Mouse (Mus musculus) limb, embryonic 10.5 days (tissue): ENCODE data around the gene Aacs. TPM values are rescaled to one million over a fixed set of nuclear protein-coding genes. Genes with fewer than 3 reads are reported as not detected.
"Not testable (repeated sequence)": the region's sequence is repeated elsewhere in the genome, so short reads cannot be mapped to it uniquely, and the experiment has no call there.

Experiments
- DNase-seq: peaks from one replicate; pipeline ENCODE4 v3.0.0-alpha.2; 2017; ENCODE audit warnings: low spot score
- H3K27ac ChIP-seq: fragments of 300-500 bp; sonication (generic); 2 replicates; pipeline ENCODE4 v1.5.1; 2016; ENCODE audit warnings: mild to moderate bottlenecking
- H3K27me3 ChIP-seq: fragments of 300-500 bp; sonication (generic); 2 replicates; pipeline ENCODE4 v1.6.1; 2016; ENCODE audit warnings: low read depth, mild to moderate bottlenecking; ENCODE audit not compliant: poor library complexity, severe bottlenecking
- H3K36me3 ChIP-seq: fragments of 300-500 bp; sonication (generic); 2 replicates; pipeline ENCODE4 v1.6.1; 2016; ENCODE audit warnings: mild to moderate bottlenecking, moderate library complexity
- H3K4me1 ChIP-seq: fragments of 300-500 bp; sonication (generic); 2 replicates; pipeline ENCODE4 v1.6.1; 2016
- H3K4me3 ChIP-seq: fragments of 300-500 bp; sonication (generic); 2 replicates; pipeline ENCODE4 v1.5.1; 2016; ENCODE audit warnings: mild to moderate bottlenecking, moderate library complexity
- H3K9me3 ChIP-seq: fragments of 300-500 bp; sonication (generic); replicated peaks from 2 replicates; pipeline ENCODE4 v1.6.1; 2016; ENCODE audit warnings: mild to moderate bottlenecking
- WGBS: fragments of 180-500 bp; shearing (Covaris S2); methylation state at CpG from one replicate; pipeline ENCODE4 v1.1.7; 2016; 5-methylcytosine and 5-hydroxymethylcytosine counted together
- polyA plus RNA-seq: library from polyadenylated mRNA; unstranded; fragments of >200 nt; fragmentation: Nextera tagmentation; extraction: Ambion mirVana; gene quantifications from 2 replicates; pipeline ENCODE4 v1.2.1, GENCODE M21; 2016

The Aacs gene
- polyA plus RNA-seq, 1 experiment from 2014 or later: 57.9 TPM

DNA sequence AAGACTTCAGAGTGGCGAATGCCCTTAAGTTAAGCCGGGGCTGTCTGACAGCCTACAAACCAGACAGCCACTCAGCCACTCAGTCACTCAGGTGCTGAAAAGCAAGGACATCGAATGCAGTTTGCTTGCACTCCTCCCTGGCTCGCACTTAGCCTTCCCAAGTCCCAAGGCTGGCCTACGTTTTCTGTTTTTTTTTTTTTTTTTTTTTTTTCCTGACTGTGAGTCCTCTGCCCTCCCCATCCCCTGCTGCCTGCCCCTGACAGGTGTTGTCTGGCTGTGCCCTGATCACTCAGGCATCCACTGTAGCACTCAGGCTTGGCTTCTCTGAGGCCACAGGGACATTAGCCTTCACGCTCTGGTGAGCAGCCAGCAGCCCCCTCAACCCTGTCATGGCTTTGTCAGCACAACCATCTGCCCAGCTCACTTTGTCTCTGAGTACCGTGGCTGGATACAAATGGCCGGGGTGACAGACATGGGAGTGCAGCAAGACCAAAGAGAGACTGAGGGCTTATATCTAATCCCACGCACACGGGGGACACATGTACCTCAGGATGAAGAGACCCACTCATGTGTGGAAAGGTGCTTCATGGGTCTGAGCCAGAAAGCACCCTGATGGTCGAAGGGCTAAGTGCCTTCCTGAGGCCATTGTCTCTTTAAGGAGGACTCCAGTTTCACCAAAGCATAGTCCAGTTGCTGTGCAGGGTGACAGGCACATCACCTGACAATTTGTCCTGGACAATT lies 11.9 kb downstream of the Aacs start:
- H3K36me3 ChIP-seq: peaks cover 82% of the 10 kb centered on the region
- DNase-seq: no peak
- H3K4me1 ChIP-seq: no peaks in the 10 kb centered on the region
- H3K27me3 ChIP-seq: no peaks in the 10 kb centered on the region
- H3K27ac ChIP-seq: no peak overlapping the region
- WGBS: 84% methylated on average over 11 of the region's 11 CpGs
- H3K9me3 ChIP-seq: no peaks in the 10 kb centered on the region
- H3K4me3 ChIP-seq: no peak overlapping the region

- H3K27me3 ChIP-seq: no peaks in the 10 kb centered on the region
- H3K36me3 ChIP-seq: peaks cover 82% of the 10 kb centered on the region
- WGBS: 80% methylated on average over 4 of the region's 4 CpGs
- DNase-seq: no peak
- H3K9me3 ChIP-seq: no peaks in the 10 kb centered on the region
- no peak overlapping the region for H3K27ac ChIP-seq
- H3K4me1 ChIP-seq: no peaks in the 10 kb centered on the region
- H3K4me3 ChIP-seq: no peak overlapping the region
These were observed 12.5 kb downstream of the Aacs start for GRCm38 (mm10) chr5:125488116-125488455.

DNA sequence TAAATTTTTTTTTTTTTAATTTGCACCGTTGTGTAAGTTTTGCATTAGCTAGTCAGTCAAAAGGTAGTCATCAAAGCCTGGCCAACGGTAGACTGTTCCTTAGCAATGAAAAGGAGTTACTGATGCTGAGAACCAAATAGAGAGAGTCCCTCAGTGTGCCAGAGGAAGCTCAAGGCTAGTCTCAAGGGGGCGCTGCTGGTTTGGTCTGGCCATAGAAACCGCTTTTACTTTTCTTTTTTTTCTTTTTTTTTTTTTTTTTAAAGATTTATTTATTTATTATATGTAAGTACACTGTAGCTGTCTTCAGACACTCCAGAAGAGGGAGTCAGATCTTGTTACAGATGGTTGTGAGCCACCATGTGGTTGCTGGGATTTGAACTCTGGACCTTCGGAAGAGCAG lies 13.3 kb downstream of the Aacs start:
- not testable (repeated sequence) for H3K27ac ChIP-seq, H3K27me3 ChIP-seq, H3K9me3 ChIP-seq, H3K4me3 ChIP-seq, DNase-seq, H3K4me1 ChIP-seq
- 92% methylated on average over 5 of the region's 5 CpGs for WGBS
- H3K36me3 ChIP-seq: peaks cover 77% of the 10 kb centered on the region

GRCm38 (mm10) chr5:125491107-125491506 lies 15.5 kb downstream of the Aacs start:
- Histone ChIP-seq H3K4me3 (no peak overlapping the region), H3K9me3 (no peaks in the 10 kb centered on the region), H3K36me3 (peaks cover 78% of the 10 kb centered on the region), H3K4me1 (no peaks in the 10 kb centered on the region), H3K27ac (no peak overlapping the region), H3K27me3 (no peaks in the 10 kb centered on the region)
- 90% methylated on average over 10 of the region's 10 CpGs for WGBS
- DNase-seq: no peak

DNA sequence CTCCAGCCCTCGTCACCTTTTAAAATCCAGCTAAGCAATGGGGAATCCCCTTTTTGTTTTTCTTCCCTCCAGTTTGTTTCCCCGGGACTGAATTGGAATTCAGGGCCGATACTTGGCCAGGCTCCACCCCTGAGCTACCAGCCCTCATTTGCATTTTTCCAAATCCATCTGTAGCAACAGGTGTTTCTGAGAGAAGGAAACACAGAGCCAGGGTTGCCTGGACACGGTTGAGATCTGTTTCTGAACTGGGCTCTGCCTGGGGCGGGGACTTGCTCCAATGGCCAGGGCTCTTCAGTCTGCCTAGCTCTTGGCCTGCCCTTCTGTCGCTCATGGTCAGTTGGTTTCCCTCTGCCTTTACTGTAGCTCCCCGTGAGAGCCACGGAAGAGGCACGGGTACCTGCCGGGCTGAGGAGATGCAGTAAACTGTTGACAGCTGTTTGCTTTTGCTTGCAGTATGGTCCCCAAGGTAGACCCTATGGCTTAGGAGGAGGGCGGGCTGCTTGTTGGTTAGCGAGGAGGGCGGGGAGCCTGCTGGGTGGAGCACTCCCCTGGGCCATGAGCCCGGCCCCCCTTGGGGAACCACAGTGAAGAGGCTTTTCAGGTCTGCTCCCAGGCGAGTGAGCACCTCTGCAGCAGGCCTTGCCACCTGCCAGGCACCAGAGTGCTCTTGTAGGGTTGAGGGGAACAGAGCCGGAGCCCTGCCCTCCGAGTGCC lies 16.9 kb downstream of the Aacs start:
- Histone ChIP-seq H3K36me3 (peaks cover 70% of the 10 kb centered on the region), H3K4me3 (no peak overlapping the region), H3K27ac (no peak overlapping the region), H3K27me3 (no peaks in the 10 kb centered on the region), H3K9me3 (no peaks in the 10 kb centered on the region), H3K4me1 (no peaks in the 10 kb centered on the region)
- DNase-seq: no peak
- WGBS: 68% methylated on average over 17 of the region's 17 CpGs

GRCm38 (mm10) chr5:125493093-125493423 lies 17.4 kb downstream of the Aacs start:
- H3K27me3 ChIP-seq: no peaks in the 10 kb centered on the region
- H3K4me3 ChIP-seq: no peak overlapping the region
- WGBS: 64% methylated on average over 5 of the region's 5 CpGs
- H3K4me1 ChIP-seq: no peaks in the 10 kb centered on the region
- no peaks in the 10 kb centered on the region for H3K9me3 ChIP-seq
- peaks cover 64% of the 10 kb centered on the region for H3K36me3 ChIP-seq
- DNase-seq: no peak
- no peak overlapping the region for H3K27ac ChIP-seq

GRCm38 (mm10) chr5:125495655-125496054 lies 20.0 kb downstream of the Aacs start:
- WGBS: 93% methylated on average over 10 of the region's 10 CpGs
- Histone ChIP-seq H3K27ac (no peak overlapping the region), H3K4me3 (no peak overlapping the region), H3K4me1 (no peaks in the 10 kb centered on the region), H3K27me3 (no peaks in the 10 kb centered on the region), H3K9me3 (no peaks in the 10 kb centered on the region), H3K36me3 (peaks cover 62% of the 10 kb centered on the region)
- DNase-seq: no peak

DNA sequence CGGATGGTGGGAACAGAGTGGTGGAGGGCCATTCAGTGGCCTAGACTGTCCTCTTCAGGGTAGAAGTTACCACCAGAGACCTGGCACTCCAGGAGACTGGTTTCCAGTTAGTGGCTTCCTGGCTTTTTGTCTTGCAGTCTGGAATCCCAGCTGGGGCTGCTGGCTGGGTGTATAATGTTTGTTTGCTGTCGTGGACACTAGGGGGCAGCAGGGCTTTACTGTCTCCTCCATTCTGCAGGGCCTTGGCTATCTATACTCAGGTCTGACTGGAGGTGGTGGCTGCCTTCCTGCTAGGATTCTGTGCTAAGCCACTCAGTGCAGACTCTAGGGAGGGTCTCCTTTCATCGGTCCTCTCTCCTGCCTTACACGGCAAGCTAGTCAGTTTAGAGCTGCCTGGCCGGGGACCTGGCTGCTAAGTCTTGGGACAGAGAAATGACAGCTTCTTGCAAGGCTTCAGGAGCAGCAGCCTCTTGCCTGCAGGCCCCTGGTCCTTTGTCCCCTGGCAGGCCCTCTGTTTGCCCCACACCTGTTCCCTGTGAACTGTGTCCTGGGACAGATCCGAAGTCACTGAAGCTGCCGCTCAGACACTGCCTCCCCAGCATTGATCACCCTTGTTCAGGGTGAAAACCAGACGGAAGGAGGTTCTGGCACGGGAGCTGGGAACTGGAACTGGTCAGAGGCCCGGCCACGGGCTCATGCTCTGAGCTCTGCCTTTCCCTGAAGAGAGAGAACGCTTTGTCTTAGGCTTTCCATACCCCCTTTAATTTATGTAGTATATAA lies 22.4 kb downstream of the Aacs start:
- Histone ChIP-seq H3K36me3 (peaks cover 59% of the 10 kb centered on the region), H3K27ac (0 out of 2 replicates have a peak overlapping the region, but pooled peaks have one; percentile 30), H3K4me3 (no peak overlapping the region), H3K27me3 (no peaks in the 10 kb centered on the region), H3K4me1 (no peaks in the 10 kb centered on the region), H3K9me3 (no peaks in the 10 kb centered on the region)
- peak; percentile 64 for DNase-seq
- 69% methylated on average over 12 of the region's 12 CpGs for WGBS

GRCm38 (mm10) chr5:125501505-125501904 lies 25.9 kb downstream of the Aacs start:
- Histone ChIP-seq H3K36me3 (peaks cover 64% of the 10 kb centered on the region), H3K27me3 (no peaks in the 10 kb centered on the region), H3K4me1 (no peaks in the 10 kb centered on the region), H3K4me3 (no peak overlapping the region), H3K27ac (no peak overlapping the region), H3K9me3 (no peaks in the 10 kb centered on the region)
- 98% methylated on average over 6 of the region's 6 CpGs for WGBS
- no peak for DNase-seq

GRCm38 (mm10) chr5:125502186-125502585 lies 26.6 kb downstream of the Aacs start:
- no peak overlapping the region for H3K4me3 ChIP-seq
- H3K9me3 ChIP-seq: no peaks in the 10 kb centered on the region
- no peaks in the 10 kb centered on the region for H3K4me1 ChIP-seq
- WGBS: 40% methylated on average over 3 of the region's 3 CpGs
- no peaks in the 10 kb centered on the region for H3K27me3 ChIP-seq
- H3K27ac ChIP-seq: no peak overlapping the region
- H3K36me3 ChIP-seq: peaks cover 68% of the 10 kb centered on the region
- DNase-seq: no peak

GRCm38 (mm10) chr5:125503628-125504027 lies 28.0 kb downstream of the Aacs start:
- 94% methylated on average over 6 of the region's 6 CpGs for WGBS
- no peak for DNase-seq
- H3K4me1 ChIP-seq: no peaks in the 10 kb centered on the region
- H3K36me3 ChIP-seq: peaks cover 79% of the 10 kb centered on the region
- no peak overlapping the region for H3K4me3 ChIP-seq
- H3K27me3 ChIP-seq: no peaks in the 10 kb centered on the region
- H3K27ac ChIP-seq: no peak overlapping the region
- H3K9me3 ChIP-seq: no peaks in the 10 kb centered on the region

DNA sequence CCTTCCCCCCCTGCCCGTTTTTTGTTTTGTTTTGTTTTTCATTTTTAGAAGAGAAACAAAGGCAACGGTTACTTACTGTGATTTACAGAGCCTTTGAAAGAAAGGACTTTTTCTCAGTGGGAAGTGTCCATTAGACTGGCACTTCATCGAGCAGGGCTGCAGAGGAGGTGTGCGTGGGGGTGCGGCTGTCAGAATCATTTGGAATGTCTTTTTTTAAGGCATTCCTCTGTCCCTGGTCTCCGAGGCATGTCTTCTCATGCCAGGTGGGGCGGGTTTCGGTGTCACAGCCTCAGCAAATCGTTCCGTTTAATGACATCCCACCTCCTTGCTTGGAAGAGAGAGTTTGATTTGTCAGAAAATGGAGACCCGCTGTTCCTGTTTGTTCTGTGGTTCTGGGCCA lies 29.1 kb downstream of the Aacs start:
- Histone ChIP-seq H3K4me3 (no peak overlapping the region), H3K36me3 (peaks cover 79% of the 10 kb centered on the region), H3K4me1 (no peaks in the 10 kb centered on the region), H3K9me3 (no peaks in the 10 kb centered on the region), H3K27me3 (no peaks in the 10 kb centered on the region), H3K27ac (no peak overlapping the region)
- 81% methylated on average over 11 of the region's 11 CpGs for WGBS
- no peak for DNase-seq

DNA sequence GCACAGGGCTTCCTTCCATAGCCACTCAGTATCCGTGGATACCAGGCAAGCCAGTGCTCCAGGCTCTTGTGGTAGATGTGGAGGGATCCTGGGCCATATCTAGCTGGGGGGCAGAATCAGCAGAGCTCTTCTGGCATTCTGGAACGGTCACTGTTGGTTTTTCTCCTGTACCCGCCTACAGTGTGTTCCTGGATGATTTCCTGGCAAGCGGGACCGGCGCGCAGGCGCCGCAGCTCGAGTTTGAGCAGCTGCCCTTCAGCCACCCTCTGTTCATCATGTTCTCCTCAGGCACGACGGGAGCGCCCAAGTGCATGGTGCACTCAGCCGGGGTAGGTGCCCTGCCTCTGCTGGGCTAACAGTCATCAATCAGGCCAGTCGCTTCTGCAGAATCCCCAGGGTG lies 30.4 kb downstream of the Aacs start:
- Histone ChIP-seq H3K27ac (no peak overlapping the region), H3K4me1 (no peaks in the 10 kb centered on the region), H3K9me3 (no peaks in the 10 kb centered on the region), H3K27me3 (no peaks in the 10 kb centered on the region), H3K36me3 (peaks cover 85% of the 10 kb centered on the region), H3K4me3 (no peak overlapping the region)
- WGBS: 86% methylated on average over 15 of the region's 15 CpGs
- DNase-seq: no peak
